ENCODE assay signal across 1 mouse cellular context in genomic region chrX:56454671-56455371, GRCm38 (mm10).
A peak's percentile ranks its signal among the peaks of the same experiment; 100 is the strongest.
TF ChIP-seq lines count a peak whose summit lies in the region.

Ints6l (plus strand) TSS chrX:56454857.

TF ChIP-seq in CH12.LX, 34 proteins besides CTCF, POLR2A, EP300 and RAD21 (continued from another document):
- peak; percentile 70; the same call in 1 of the 2 replicates for TF ChIP-seq MXI1 (IDR thresholded peaks at IDR 0.05; ENCODE audit: low read depth, low read length)
- no peak for TF ChIP-seq GABPA (IDR thresholded peaks at IDR 0.05; ENCODE audit: insufficient replicate concordance, low read depth, low read length)
- TF ChIP-seq ZC3H11A (IDR thresholded peaks at IDR 0.05; ENCODE audit: low read depth, low read length), result no peak
- peak; percentile 77 for TF ChIP-seq MAX (IDR thresholded peaks at IDR 0.05; ENCODE audit: low read length)
- no peak for TF ChIP-seq ZKSCAN1 (IDR thresholded peaks at IDR 0.05; ENCODE audit: borderline replicate concordance, low read depth, low read length)
- no peak for TF ChIP-seq MAFK (IDR thresholded peaks at IDR 0.05; ENCODE audit: insufficient replicate concordance, low read length)
- peak; percentile 90 for TF ChIP-seq TCF12 (IDR thresholded peaks at IDR 0.05; ENCODE audit: low read depth, low read length)
- no peak for TF ChIP-seq HCFC1 (IDR thresholded peaks at IDR 0.05; ENCODE audit: low read depth, low read length)
- TF ChIP-seq BHLHE40 (IDR thresholded peaks at IDR 0.05; ENCODE audit: low read depth, low read length), result no peak
- no peak for TF ChIP-seq E2F4 (IDR thresholded peaks at IDR 0.05; ENCODE audit: insufficient replicate concordance, low read depth, low read length)
- no peak for TF ChIP-seq JUND (conservative IDR thresholded peaks at IDR 0.05; ENCODE audit: low read depth, low read length)
- peak; percentile 85 for TF ChIP-seq NELFE (IDR thresholded peaks at IDR 0.05; ENCODE audit: low read depth, low read length)
- TF ChIP-seq UBTF (IDR thresholded peaks at IDR 0.05; ENCODE audit: low read depth, low read length), result 0 out of 2 replicates have a peak, but pooled peaks have one; percentile 8
- no peak for TF ChIP-seq JUN (IDR thresholded peaks at IDR 0.05; ENCODE audit: insufficient read depth, low read depth, low read length)
- TF ChIP-seq ZMIZ1 (IDR thresholded peaks at IDR 0.05; ENCODE audit: low read depth, low read length), result peak; percentile 94
- TF ChIP-seq SIN3A (IDR thresholded peaks at IDR 0.05; ENCODE audit: low read length), result peak; percentile 54
- no peak for TF ChIP-seq ETS1 (conservative IDR thresholded peaks at IDR 0.05; ENCODE audit: low read depth, low read length)
- no peak for TF ChIP-seq RCOR1 (conservative IDR thresholded peaks at IDR 0.05; ENCODE audit: low read depth, low read length)
- TF ChIP-seq USF2 (conservative IDR thresholded peaks at IDR 0.05; ENCODE audit: low read depth, low read length), result peak; percentile 80
